Mouse (Mus musculus) neural tube, embryonic 10.5 days (tissue): ENCODE measurements around the gene Eef2kmt.
"Not testable (repeated sequence)": the region's sequence is repeated elsewhere in the genome, so short reads cannot be mapped to it uniquely, and the experiment has no call there.

Source experiments
- DNase-seq: peaks from one replicate; pipeline ENCODE4 v3.0.0-alpha.2; 2017; ENCODE audit warnings: low spot score; ENCODE audit errors: extremely low spot score

Eef2kmt gene

GRCm38 (mm10) chr16:5226534-5226933 lies 29.2 kb downstream of the Eef2kmt start:
- DNase-seq = not testable (repeated sequence)

GRCm38 (mm10) chr16:5222140-5222539 lies 33.6 kb downstream of the Eef2kmt start, which contains the start of gene AU021092:
Gene AU021092 (minus strand): TSS chr16:5222299.
- no peak for DNase-seq

GRCm38 (mm10) chr16:5221403-5221802 lies 34.4 kb downstream of the Eef2kmt start:
- no peak for DNase-seq

GRCm38 (mm10) chr16:5217341-5218133 lies 38.2 kb downstream of the Eef2kmt start:
- DNase-seq = no peak

DNA sequence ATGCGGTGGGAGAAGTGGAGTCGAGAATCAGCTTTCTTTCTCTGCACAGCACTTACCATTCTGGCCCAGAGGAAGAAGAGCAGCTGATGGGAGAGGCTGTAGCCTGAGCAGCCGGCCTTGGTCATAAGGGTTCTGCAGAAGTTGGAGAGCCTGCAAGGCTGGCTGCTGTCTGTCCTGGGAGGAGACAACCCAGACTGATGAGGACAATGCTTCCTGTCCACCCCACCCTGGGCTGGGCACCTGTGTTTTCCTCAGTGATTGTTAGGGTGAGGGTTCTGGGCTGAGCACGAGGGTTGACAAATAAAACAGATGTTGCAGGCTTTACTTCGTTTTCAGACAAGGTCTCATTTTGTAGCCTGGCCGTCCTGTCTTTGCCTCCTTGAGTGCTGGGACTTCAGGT lies 39.1 kb downstream of the Eef2kmt start:
- no peak for DNase-seq

DNA sequence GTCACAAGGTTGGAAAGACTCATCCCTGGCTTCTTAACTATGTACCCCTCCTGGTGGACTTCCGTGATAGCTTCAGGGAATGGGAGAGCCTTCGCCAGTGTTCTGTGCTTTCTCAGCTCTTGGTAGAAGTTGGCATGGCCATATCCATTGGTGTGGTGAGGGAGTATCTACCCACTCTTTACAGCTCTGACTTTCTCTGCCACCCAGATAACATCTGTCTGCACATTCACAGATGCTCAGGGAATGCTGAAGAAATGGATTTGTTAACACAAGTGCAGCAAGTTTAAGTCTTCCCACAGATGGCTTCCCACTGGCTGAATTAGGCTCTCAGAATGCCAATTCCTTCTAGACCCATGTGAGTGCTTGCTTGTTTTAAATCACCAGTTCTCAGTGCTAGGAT lies 41.7 kb downstream of the Eef2kmt start:
- no peak for DNase-seq

DNA sequence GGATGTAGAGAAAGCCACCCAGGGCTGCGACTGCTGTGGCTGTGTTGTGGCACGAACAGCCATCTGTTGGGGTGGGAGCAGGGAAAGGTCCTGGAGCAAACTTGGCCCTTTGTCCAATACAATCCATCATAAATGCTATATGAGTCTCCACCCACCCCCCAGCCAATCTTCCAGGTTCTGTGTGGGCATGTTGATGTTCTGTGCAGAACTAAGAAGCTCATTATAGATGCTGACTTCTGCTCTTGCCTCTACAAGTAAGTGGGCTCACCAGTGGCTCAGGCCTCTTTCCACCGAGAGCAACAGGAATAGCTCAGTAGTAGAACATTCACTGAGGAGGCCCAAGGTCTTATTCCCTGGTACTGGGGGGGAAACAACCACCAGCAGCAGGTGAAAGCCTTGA lies 43.6 kb downstream of the Eef2kmt start:
- no peak for DNase-seq

- DNase-seq = no peak
These were observed 45.4 kb downstream of the Eef2kmt start for GRCm38 (mm10) chr16:5210365-5210764.

GRCm38 (mm10) chr16:5206051-5206450 lies 49.7 kb downstream of the Eef2kmt start:
- no peak for DNase-seq

DNA sequence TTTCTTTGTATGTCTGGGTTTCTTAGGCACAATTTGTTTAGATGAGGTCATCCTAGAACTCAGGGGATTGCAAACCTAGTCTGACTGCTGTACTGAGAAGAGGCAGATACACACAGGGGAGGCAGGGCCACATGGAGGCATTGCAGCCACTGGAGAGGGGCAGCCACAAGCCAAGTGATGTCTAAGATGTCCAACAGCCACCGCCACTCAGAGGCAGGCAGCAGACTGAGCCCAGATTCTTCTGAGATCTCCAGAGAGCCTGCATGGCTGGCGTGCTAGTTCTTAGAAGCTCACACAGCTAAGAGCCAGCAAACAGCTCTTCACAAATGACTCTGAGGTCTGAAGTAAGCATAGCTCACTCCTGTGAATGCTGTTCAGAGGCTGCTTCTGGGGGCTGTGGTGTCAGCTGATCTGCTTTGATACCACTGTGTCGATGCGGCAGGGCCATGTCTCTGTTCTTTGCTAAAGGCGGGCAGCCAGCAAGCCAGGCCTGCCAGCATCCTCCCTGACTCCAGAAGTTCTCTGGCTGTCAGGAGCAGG lies 50.3 kb downstream of the Eef2kmt start:
- no peak for DNase-seq

DNA sequence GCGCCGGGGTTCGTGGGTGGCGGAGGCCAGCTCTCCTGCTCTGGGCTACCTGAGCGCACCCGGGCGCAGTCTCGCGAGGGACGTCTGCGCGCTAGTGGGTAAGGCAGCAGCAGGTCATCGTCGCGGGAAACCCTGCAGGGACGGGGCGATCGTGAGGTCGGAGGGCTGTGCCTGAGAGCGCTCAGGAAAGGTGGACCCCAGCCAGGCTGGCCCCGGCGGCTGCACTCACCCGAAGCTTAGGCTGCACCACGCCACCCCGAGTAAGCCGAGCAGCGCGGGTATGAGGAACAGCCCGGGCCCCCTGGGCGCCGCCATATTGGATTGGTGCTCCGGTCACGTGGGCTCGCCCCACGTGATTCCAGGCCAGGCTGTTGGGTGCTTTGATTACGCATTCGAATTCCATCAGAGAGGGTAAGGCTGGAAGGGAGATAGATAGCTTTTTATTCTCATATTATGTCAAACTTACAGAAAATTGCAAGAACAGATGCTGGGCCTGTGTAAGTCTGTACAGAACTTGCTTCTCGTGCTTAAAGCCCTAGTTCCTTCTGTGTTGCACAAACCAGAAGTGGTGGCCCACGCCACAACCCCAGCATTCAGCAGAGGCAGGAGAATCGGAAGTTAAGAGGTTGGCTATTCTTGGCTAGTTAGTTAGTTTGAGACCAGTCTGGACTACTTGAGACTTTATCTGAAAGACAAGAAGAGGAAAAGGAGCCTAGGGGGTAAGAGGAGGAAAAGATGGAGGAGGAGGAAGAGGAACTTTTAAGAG lies 51.9 kb downstream of the Eef2kmt start, which contains the start of gene Nagpa:
Nagpa (minus strand) TSS at position 345 of the 766 bp plus-strand sequence.
- peak; percentile 81 for DNase-seq

DNA sequence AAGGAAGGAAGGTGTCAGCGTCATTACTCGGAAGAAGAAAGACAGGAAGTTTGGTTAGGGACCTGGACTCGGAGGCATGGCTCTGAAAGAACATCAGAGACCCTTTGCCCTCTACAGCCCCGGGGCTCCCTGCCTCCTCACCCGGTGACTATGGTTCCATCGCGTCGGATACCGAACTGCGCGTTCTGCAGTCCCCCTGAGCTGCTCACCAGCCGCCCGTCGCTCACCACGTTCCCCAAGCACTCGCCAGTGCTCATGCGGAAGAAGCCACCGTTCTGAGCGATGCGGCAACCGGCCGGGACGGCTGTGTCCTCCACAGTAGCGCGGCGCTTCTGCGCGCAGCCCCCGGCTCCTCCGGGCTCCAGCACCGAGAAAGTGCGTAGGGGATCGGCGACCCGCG lies 52.6 kb downstream of the Eef2kmt start:
- no peak for DNase-seq

- peak; percentile 27 for DNase-seq
These were observed 53.1 kb downstream of the Eef2kmt start for GRCm38 (mm10) chr16:5202681-5203080.

- peak; percentile 35 for DNase-seq
These were observed 60.7 kb downstream of the Eef2kmt start for GRCm38 (mm10) chr16:5195080-5195479.
